Mouse (Mus musculus) stomach, embryonic 15.5 days (tissue): ENCODE data around the gene C130050O18Rik. TPM values are rescaled to one million over a fixed set of nuclear protein-coding genes. Genes with fewer than 3 reads are reported as not detected.
A peak's percentile ranks its signal among the peaks of the same experiment; 100 is the strongest.
"Not testable (repeated sequence)": the region's sequence is repeated elsewhere in the genome, so short reads cannot be mapped to it uniquely, and the experiment has no call there.

ENCODE experiments used
- ATAC-seq: fragments of 200-750 bp; cut with Nextera tagmentation; 2 replicates; pipeline ENCODE4 v1.8.0; 2017; ENCODE audit warnings: low read depth, moderate number of reproducible peaks, moderate TSS enrichment; ENCODE audit not compliant: insufficient read depth, low FRiP score
- H3K27ac ChIP-seq: fragments of 300-500 bp; sonication (generic); 2 replicates; pipeline ENCODE4 v1.5.1; 2015; ENCODE audit warnings: mild to moderate bottlenecking, inconsistent platforms
- H3K27me3 ChIP-seq: fragments of 300-500 bp; sonication (generic); replicated peaks from 2 replicates; pipeline ENCODE4 v1.6.1; 2015; ENCODE audit warnings: inconsistent platforms
- H3K36me3 ChIP-seq: fragments of 300-500 bp; sonication (generic); 2 replicates; pipeline ENCODE4 v1.6.1; 2015; ENCODE audit warnings: inconsistent platforms
- H3K4me1 ChIP-seq: fragments of 300-500 bp; sonication (generic); 2 replicates; pipeline ENCODE4 v1.6.1; 2015; ENCODE audit warnings: inconsistent platforms
- H3K4me2 ChIP-seq: fragments of 300-500 bp; sonication (generic); 2 replicates; pipeline ENCODE4 v1.6.1; 2015; ENCODE audit warnings: mild to moderate bottlenecking, inconsistent platforms
- H3K4me3 ChIP-seq: fragments of 300-500 bp; sonication (generic); replicated peaks from 2 replicates; pipeline ENCODE4 v1.5.1; 2015; ENCODE audit warnings: inconsistent platforms
- H3K9ac ChIP-seq: fragments of 300-500 bp; sonication (generic); 2 replicates; pipeline ENCODE4 v1.6.1; 2015; ENCODE audit warnings: inconsistent platforms
- H3K9me3 ChIP-seq: fragments of 300-500 bp; sonication (generic); 2 replicates; pipeline ENCODE4 v1.6.1; 2016; ENCODE audit warnings: inconsistent platforms
- WGBS: fragments of 180-500 bp; shearing (Covaris S2); methylation state at CpG from one replicate; pipeline ENCODE4 v1.1.7; 2015; 5-methylcytosine and 5-hydroxymethylcytosine counted together
- polyA plus RNA-seq: library from polyadenylated mRNA; unstranded; fragments of >200 nt; fragmentation: Nextera tagmentation; extraction: Ambion mirVana; gene quantifications from 2 replicates; pipeline ENCODE4 v1.2.1, GENCODE M21; 2015

Gene C130050O18Rik
- polyA plus RNA-seq, 1 experiment from 2014 or later: 0.72 TPM

DNA sequence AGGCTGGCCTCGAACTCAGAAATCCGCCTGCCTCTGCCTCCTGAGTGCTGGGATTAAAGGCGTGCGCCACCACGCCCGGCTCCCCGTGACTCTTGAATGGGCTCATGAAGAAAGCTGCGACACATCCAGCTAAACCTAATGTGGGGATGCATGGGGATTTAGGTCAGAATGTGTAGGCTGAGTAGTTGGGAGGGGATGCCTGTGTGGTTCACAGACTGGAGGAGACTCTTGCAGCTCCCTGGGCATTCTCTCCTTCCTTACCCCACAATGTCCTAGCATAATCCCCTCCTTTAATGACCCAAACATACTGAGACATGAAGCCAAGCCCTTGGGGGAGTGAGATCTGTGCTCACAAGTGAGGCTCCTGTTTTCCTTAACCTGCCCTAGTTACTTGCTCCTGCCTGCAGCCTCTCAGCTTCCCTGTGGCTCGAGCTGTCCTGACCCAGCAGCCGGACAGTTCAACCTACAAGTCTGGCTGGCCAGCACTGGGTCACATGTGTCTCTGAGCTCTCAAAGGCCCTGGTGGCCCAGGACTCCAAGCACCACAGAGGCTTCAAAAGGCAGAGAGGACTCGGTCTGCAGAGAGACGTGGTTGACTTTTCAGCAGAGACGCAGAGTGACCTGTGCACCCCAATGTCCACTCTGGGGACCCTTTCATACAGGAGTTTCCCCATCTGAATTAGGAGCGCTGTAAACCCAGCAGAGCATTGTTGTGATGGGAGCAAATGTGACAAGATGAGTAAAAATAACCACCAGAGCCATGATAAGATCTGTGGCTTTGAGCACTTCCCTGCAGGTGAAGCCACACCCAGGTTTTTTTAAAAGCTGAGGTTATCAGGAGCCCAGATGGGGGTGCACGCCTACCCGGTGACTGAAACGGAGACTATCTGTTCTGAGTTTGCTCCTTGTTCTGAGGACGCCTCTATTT is 23.2 kb upstream of the C130050O18Rik start:
- Histone ChIP-seq H3K9ac (no peak overlapping the region), H3K36me3 (no peaks in the 10 kb centered on the region), H3K4me2 (peak overlapping the region; percentile 5; the same call in 1 of the 2 replicates), H3K27me3 (no peaks in the 10 kb centered on the region), H3K27ac (peak overlapping the region; percentile 64), H3K4me1 (peaks cover 43% of the 10 kb centered on the region), H3K4me3 (0 out of 2 replicates have a peak overlapping the region, but pooled peaks have one; percentile 3), H3K9me3 (no peaks in the 10 kb centered on the region)
- ATAC-seq: peak; percentile 33; the same call in 1 of the 2 replicates
- 74% methylated on average over 18 of the region's 18 CpGs for WGBS

DNA sequence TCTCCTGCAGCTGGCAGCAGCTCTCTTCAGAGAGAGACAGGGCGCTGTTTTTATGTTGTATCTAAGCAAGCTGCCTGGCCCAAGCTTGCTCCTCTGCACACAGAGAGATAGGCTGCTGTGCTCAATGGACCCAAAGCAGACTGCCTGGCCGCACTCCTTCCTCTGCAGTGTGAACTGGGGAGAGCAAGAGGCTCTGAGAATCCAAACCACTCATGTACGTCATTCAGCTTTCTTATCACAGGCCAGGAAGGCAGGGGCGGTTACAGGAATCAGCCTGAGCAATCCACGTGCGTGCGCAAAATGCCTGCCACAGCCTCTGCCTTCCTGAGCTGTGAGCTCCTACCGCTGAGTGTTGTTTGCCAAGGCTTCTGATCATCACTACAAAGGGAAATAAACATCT is 22.3 kb upstream of the C130050O18Rik start:
- no peaks in the 10 kb centered on the region for H3K36me3 ChIP-seq
- H3K4me3 ChIP-seq: no peak overlapping the region
- H3K4me1 ChIP-seq: peaks cover 41% of the 10 kb centered on the region
- H3K9ac ChIP-seq: no peak overlapping the region
- peak; percentile 36; the same call in 1 of the 2 replicates for ATAC-seq
- 65% methylated on average over 8 of the region's 8 CpGs for WGBS
- no peaks in the 10 kb centered on the region for H3K27me3 ChIP-seq
- 0 out of 2 replicates have a peak overlapping the region, but pooled peaks have one; percentile 5 for H3K4me2 ChIP-seq
- no peaks in the 10 kb centered on the region for H3K9me3 ChIP-seq
- H3K27ac ChIP-seq: peak overlapping the region; percentile 64

DNA sequence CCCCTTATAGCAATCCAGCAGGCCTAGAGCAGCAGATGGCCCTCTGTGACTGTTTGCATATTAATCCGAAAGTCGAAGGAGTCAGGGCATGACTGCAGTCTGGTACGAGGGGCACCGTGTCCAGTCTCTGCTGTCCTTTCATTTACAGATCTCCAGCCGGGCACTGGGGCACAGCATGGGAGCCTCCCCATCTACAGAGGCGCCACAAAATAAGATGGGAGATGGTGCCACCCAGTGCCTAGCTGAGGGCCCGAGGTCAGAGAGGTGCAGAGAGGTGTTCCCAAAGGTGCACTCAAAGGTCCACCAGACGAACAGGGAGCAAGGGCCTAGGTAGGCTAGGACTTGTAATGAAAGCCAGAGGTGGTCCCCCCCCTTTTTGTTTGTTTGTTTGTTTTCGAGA is 21.8 kb upstream of the C130050O18Rik start:
- H3K27me3 ChIP-seq: no peaks in the 10 kb centered on the region
- no peak for ATAC-seq
- no peak overlapping the region for H3K4me3 ChIP-seq
- H3K36me3 ChIP-seq: no peaks in the 10 kb centered on the region
- WGBS: 78% methylated on average over 9 of the region's 9 CpGs
- 0 out of 2 replicates have a peak overlapping the region, but pooled peaks have one; percentile 5 for H3K4me2 ChIP-seq
- H3K27ac ChIP-seq: 0 out of 2 replicates have a peak overlapping the region, but pooled peaks have one; percentile 64
- no peak overlapping the region for H3K9ac ChIP-seq
- no peaks in the 10 kb centered on the region for H3K9me3 ChIP-seq
- peaks cover 41% of the 10 kb centered on the region for H3K4me1 ChIP-seq

DNA sequence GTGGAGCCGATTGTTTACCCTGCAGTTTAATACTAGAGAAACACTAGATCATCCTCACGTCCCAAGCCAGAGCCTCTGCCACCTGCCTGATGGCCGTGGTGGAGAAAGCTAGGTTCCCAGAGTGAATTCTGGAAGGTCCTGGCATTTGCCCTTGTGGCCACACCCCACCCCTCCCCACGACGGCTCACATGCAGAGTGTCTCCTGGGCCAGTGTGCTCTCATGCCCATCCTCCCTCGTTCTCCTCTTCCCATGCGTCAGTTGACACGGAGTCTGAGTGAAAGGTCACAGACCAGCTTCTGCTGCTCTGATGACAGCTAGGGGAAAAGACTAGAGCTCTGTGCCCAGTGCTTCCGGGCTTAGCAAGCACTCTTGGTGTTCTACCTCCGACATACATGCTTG is 20.5 kb upstream of the C130050O18Rik start:
- Histone ChIP-seq H3K27ac (no peak overlapping the region), H3K27me3 (no peaks in the 10 kb centered on the region), H3K4me2 (no peak overlapping the region), H3K36me3 (no peaks in the 10 kb centered on the region), H3K9ac (no peak overlapping the region), H3K4me1 (peaks cover 40% of the 10 kb centered on the region), H3K4me3 (no peak overlapping the region), H3K9me3 (no peaks in the 10 kb centered on the region)
- 39% methylated on average over 10 of the region's 10 CpGs for WGBS
- no peak for ATAC-seq

DNA sequence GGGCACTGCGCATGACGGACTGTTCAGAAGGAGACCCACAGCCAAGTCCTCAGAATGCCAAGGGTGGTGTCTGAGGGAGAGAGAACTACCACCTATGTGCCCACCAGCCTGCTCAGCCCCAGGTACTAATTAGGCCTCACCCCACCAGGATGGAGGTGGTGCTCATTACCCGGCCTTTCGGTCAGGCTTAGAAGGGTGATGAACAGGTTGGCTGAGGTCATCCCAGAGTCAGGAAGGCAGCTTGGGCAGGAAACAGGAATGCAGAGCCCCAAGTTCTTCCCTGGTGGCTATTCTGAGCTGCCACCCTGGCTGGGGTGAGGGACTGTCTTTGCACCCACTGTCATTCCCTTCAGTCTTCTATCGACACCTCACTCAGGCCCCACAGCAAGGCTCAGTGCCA is 19.0 kb upstream of the C130050O18Rik start:
- Histone ChIP-seq H3K36me3 (no peaks in the 10 kb centered on the region), H3K9ac (no peak overlapping the region), H3K27me3 (no peaks in the 10 kb centered on the region), H3K9me3 (no peaks in the 10 kb centered on the region), H3K4me2 (no peak overlapping the region), H3K4me3 (no peak overlapping the region), H3K27ac (no peak overlapping the region), H3K4me1 (peaks cover 33% of the 10 kb centered on the region)
- 94% methylated on average over 5 of the region's 5 CpGs for WGBS
- ATAC-seq: no peak

DNA sequence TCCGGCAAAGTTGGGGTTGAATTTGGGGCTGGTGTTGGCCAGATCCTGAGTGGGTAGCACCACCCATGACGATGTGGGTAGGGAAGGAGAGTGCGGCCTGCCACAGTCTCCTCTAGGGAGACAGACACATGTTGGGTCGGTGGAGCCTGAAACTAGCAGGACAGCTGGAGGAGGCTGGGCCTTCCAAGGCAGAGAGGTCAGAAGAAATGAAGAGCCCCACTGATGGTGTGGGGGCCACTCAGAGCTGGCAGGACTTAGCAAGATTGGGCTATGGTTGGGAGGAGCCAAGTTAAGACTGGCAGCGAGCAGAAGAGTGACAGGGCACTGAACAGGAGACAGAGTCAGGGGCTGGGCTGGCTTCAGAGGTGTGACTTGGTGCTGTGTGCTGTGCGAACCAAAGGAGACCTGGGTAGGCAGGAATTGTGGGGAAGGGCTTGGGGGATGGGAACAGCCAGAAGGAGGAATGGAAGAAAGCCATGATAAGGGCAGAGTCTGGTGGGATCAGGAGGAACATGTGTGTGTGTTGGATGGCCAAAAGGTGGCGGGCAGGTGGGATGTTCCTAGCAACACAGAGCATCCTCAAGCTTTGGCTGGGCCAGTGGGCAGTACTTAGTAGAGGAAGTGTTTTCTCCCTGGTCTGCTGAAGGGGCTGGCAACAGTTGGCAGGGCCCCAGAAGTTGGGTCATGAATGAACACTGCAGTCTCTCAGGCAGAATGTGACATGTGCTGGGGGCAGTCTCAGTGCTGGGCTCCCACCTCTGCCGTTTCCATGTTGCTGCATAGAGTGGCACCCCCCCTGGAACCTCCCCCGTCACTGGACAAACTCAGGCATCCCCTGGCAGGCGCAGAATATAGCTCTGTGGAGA is 17.5 kb upstream of the C130050O18Rik start:
- WGBS: 78% methylated on average over 10 of the region's 10 CpGs
- no peak overlapping the region for H3K4me3 ChIP-seq
- no peaks in the 10 kb centered on the region for H3K27me3 ChIP-seq
- H3K36me3 ChIP-seq: no peaks in the 10 kb centered on the region
- peak overlapping the region; percentile 69 for H3K27ac ChIP-seq
- no peaks in the 10 kb centered on the region for H3K9me3 ChIP-seq
- ATAC-seq: no peak
- H3K9ac ChIP-seq: no peak overlapping the region
- peaks cover 26% of the 10 kb centered on the region for H3K4me1 ChIP-seq
- no peak overlapping the region for H3K4me2 ChIP-seq

DNA sequence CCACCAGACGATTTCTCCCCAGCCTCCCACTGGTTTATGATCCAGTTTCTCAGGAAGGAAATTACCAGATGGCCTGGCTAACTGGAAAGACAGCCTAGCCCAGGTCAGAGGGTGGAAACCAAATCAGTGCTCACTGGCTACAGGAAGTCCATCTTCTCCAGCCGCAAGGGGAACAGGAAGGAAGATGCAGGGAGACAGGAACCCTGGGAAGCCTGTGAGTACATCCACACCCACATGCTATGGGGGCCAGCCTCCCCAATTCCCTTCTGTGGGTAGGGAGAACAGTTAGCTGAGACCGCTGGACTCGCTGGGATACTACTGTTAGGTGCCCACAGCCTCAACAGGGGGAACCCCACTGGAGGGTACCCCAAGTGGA is 16.9 kb upstream of the C130050O18Rik start:
- Histone ChIP-seq H3K27me3 (no peaks in the 10 kb centered on the region), H3K9me3 (no peaks in the 10 kb centered on the region), H3K4me1 (peaks cover 26% of the 10 kb centered on the region), H3K36me3 (no peaks in the 10 kb centered on the region), H3K4me3 (no peak overlapping the region), H3K4me2 (0 out of 2 replicates have a peak overlapping the region, but pooled peaks have one; percentile 11), H3K27ac (peak overlapping the region; percentile 69), H3K9ac (no peak overlapping the region)
- ATAC-seq: no peak
- WGBS: 53% methylated on average over 4 of the region's 4 CpGs

DNA sequence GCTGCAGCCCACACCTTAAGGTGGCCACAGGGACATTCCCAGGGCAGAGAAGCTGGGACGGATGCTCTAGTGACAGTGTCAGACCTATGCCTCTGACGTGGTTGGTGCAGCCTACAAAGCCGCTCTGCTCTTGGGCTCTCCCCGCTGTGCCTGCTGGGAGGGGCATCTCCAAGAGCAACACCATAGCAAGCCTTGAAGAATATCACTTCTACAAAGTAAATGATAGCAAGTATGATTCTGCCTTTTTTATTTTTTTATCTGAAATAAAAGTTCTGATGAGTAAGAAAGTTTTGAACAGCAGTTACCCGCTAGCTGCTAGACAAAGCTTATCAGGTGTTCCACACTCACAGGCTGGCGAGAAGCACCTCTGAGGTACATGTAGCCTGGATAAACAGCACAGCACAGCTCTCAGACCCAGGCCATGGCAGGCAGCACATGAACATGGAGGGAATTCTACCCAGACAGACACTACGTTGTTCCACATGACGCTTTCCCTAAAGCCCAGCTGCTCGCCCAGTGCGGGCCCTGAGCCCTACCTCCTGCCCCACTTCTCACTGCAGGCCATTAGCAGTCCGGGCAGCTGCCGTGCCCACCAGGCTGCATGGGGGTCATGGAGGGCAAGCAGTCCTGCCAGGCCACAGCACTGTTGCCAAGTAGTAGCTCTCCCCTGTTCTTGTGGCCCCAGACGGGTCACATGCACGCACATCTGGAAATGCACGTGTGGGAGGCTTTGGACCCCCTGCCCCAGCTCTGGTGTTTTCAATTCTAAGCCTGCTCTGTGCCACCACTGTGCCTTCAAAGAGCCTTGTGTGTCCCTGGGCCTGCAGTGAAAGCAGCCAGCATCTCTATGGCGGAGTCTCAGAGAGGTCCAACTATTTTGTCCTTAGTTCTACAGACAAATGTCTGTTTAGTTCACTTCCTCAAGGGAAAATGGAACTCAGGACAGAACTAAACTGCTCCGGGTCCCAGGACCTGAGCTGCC is 16.1 kb upstream of the C130050O18Rik start:
- whole genome bisulfite sequencing: 61% methylated on average over 17 of the region's 17 CpGs
- Histone ChIP-seq H3K4me2 (peak overlapping the region; percentile 6; the same call in 1 of the 2 replicates), H3K9me3 (no peaks in the 10 kb centered on the region), H3K36me3 (no peaks in the 10 kb centered on the region), H3K27me3 (no peaks in the 10 kb centered on the region), H3K4me3 (no peak overlapping the region), H3K27ac (peak overlapping the region; percentile 69), H3K4me1 (peaks cover 26% of the 10 kb centered on the region), H3K9ac (no peak overlapping the region)
- ATAC-seq: peak; percentile 48; the same call in 1 of the 2 replicates

DNA sequence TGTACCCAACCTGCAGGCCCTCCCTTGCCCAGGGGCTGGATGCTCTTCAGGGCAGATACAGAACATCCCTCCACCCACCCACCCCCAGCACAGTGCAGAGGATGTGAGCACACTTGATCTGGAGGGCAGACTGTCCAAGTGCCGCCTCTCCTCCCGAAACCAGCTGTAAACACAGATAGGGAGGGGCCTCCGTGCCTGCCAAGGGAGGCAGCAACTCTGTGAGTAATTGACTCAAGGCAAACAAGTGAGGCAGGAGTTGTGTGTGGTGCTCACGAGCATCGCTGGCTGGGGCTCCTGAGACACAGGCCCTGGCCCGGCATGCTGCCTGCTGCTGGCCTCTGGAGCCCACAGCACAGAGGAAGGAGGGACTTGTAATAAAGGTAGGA is 15.4 kb upstream of the C130050O18Rik start:
- Histone ChIP-seq H3K27ac (peak overlapping the region; percentile 69), H3K4me1 (peaks cover 23% of the 10 kb centered on the region), H3K9me3 (no peaks in the 10 kb centered on the region), H3K4me2 (no peak overlapping the region), H3K9ac (no peak overlapping the region), H3K36me3 (no peaks in the 10 kb centered on the region), H3K27me3 (no peaks in the 10 kb centered on the region), H3K4me3 (0 out of 2 replicates have a peak overlapping the region, but pooled peaks have one; percentile 6)
- WGBS: 0% methylated on average over 6 of the region's 6 CpGs
- peak; percentile 84 for ATAC-seq

DNA sequence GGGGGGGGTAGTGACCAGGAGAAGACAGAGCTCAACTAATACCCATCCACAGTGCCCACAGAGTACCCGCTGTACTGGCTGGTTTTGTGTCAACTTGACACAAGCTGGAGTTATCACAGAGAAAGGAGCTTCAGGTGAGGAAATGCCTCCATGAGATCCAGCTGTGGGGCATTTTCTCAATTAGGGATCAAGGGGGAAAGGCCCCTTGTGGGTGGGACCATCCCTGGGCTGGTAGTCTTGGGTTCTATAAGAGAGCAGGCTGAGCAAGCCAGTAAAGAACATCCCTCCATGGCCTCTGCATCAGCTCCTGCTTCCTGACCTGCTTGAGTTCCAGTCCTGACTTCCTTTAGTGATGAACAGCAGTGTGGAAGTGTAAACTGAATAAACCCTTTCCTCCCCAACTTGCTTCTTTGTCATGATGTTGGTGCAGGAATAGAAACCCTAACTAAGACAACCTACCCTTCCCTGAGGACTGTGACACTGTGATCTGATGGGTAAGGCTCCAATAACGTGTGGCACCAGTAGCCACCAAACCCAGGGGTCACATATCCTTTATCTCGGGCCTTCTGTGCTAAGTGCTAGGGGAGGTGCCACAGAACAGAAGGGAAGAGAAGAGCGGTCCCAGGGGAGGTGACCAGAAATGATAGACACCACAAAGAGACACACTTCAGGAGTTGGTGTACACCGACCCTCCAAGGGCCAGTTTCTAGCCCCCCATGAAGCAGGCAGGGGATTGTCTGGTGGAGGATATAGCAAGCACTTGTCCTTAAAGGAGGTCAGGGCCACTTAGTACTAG is 14.6 kb upstream of the C130050O18Rik start:
- H3K4me1 ChIP-seq: peaks cover 22% of the 10 kb centered on the region
- not testable (repeated sequence) for H3K4me2 ChIP-seq, H3K36me3 ChIP-seq, ATAC-seq, H3K9me3 ChIP-seq, H3K27me3 ChIP-seq, H3K27ac ChIP-seq, H3K9ac ChIP-seq, H3K4me3 ChIP-seq
- WGBS: 74% methylated on average over 5 of the region's 5 CpGs
